Mouse (Mus musculus) stomach, postnatal 0 days (tissue): ENCODE measurements around the gene Stk11. TPM values are rescaled to one million over a fixed set of nuclear protein-coding genes. Genes with fewer than 3 reads are reported as not detected.

Source experiments
- ATAC-seq: fragments of 200-750 bp; cut with Nextera tagmentation; 2 replicates; pipeline ENCODE4 v1.8.0; 2017; ENCODE audit not compliant: low FRiP score, low TSS enrichment
- DNase-seq: peaks from one replicate; pipeline ENCODE4 v3.0.0-alpha.2; 2016; ENCODE audit warnings: low spot score
- H3K27ac ChIP-seq: fragments of 300-500 bp; sonication (generic); replicated peaks from 2 replicates; pipeline ENCODE4 v1.5.1; 2014; ENCODE audit warnings: mild to moderate bottlenecking, control low read depth
- H3K27me3 ChIP-seq: fragments of 300-500 bp; sonication (generic); 2 replicates; pipeline ENCODE4 v1.6.1; 2014; ENCODE audit warnings: low read length; ENCODE audit not compliant: control insufficient read depth, insufficient read depth
- H3K36me3 ChIP-seq: fragments of 300-500 bp; sonication (generic); 2 replicates; pipeline ENCODE4 v1.6.1; 2014; ENCODE audit warnings: low read length, mixed read lengths; ENCODE audit not compliant: control insufficient read depth, insufficient read depth
- H3K4me1 ChIP-seq: fragments of 300-500 bp; sonication (generic); replicated peaks from 2 replicates; pipeline ENCODE4 v1.6.1; 2014; ENCODE audit warnings: antibody characterized with exemption; ENCODE audit not compliant: control insufficient read depth, insufficient read depth
- H3K4me2 ChIP-seq: fragments of 300-500 bp; sonication (generic); replicated peaks from 2 replicates; pipeline ENCODE4 v1.6.1; 2014; ENCODE audit warnings: low read depth, mild to moderate bottlenecking, control low read depth, moderate library complexity
- H3K4me3 ChIP-seq: fragments of 300-500 bp; sonication (generic); 2 replicates; pipeline ENCODE4 v1.5.1; 2014; ENCODE audit warnings: low read depth, low read length, control low read depth
- H3K9ac ChIP-seq: fragments of 300-500 bp; sonication (generic); 2 replicates; pipeline ENCODE4 v1.6.1; 2014; ENCODE audit warnings: mild to moderate bottlenecking, low read length, control low read depth, mixed read lengths
- H3K9me3 ChIP-seq: fragments of 300-500 bp; sonication (generic); 2 replicates; pipeline ENCODE4 v1.6.1; 2016; ENCODE audit warnings: low read length; ENCODE audit not compliant: control insufficient read depth
- CTCF ChIP-seq: IDR thresholded peaks from 2 replicates; pipeline ENCODE4 v1.5.1; 2016; ENCODE audit warnings: antibody characterized with exemption, low read depth, mild to moderate bottlenecking, moderate library complexity
- EP300 ChIP-seq: optimal IDR thresholded peaks from 2 replicates; pipeline ENCODE3; 2016; ENCODE audit warnings: antibody characterized with exemption
- WGBS: fragments of 180-500 bp; shearing (Covaris S2); extraction: QIAGEN DNeasy Blood & Tissue Kit; methylation state at CpG from one replicate; pipeline ENCODE4 v1.1.7; 2014; 5-methylcytosine and 5-hydroxymethylcytosine counted together
- polyA plus RNA-seq: library from polyadenylated mRNA; unstranded; fragments of >200 nt; fragmentation: Nextera tagmentation; extraction: Ambion mirVana; gene quantifications from 2 replicates; pipeline ENCODE4 v1.2.1, GENCODE M21; 2015

Gene Stk11
- polyA plus RNA-seq, 1 experiment from 2014 or later: 10.3 TPM

DNA sequence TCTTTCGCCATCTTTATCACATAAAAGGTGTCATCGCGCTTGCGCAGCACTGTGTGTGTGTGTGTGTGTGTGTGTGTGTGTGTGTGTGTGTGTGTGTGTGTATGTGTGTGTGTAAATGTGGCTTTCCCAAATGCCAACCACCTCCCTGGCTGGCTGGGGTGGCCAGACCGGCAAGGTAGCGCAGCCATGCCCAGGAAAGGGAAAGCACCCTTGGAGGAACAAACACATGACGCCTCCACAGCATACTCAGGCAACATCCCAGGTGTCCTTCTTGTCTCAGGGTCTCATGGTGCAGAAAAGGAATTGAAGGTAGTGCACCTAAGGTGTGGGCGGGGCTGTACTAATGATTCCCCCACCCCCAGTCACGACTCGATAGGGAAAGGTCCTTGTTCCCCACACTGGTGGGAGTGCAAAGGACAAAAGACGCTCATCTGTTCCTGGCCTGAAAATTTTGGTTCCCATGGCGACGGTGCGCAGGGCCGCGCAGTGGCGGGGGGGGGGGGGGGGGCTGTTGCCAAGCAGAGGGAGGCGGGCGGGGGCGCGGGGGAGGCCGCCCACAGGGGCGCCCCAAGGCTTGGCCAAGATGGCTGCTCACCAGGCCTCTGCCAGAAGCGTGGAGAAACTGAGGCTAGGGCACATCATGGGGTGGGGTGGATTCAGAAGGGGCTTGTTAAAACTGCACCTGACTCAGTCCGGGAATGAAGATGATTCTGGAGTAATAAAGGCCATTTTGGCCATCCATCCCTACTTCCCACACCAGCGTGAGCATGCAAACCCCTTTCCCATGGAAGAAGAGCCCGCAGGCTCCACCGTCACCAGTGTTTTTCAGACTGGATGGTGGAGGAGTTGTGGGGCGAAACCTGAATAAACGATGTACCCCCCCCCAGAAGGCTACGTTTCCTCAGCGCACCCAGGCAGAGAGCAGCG is 22.3 kb downstream of the Stk11 start:
- DNase-seq (peak; percentile 65), ATAC-seq (no peak)
- Histone ChIP-seq H3K4me1 (peaks cover 5% of the 10 kb centered on the region; the same call in 1 of the 2 replicates), H3K4me2 (peak overlapping the region; percentile 96), H3K27ac (peak overlapping the region; percentile 76), H3K36me3 (no peaks in the 10 kb centered on the region), H3K4me3 (peak overlapping the region; percentile 58), H3K9me3 (no peaks in the 10 kb centered on the region), H3K27me3 (no peaks in the 10 kb centered on the region), H3K9ac (peak overlapping the region; percentile 68; the same call in 1 of the 2 replicates)
- 5% methylated on average over 22 of the region's 33 CpGs for WGBS
- no peak for TF ChIP-seq CTCF
- no peak for TF ChIP-seq EP300

DNA sequence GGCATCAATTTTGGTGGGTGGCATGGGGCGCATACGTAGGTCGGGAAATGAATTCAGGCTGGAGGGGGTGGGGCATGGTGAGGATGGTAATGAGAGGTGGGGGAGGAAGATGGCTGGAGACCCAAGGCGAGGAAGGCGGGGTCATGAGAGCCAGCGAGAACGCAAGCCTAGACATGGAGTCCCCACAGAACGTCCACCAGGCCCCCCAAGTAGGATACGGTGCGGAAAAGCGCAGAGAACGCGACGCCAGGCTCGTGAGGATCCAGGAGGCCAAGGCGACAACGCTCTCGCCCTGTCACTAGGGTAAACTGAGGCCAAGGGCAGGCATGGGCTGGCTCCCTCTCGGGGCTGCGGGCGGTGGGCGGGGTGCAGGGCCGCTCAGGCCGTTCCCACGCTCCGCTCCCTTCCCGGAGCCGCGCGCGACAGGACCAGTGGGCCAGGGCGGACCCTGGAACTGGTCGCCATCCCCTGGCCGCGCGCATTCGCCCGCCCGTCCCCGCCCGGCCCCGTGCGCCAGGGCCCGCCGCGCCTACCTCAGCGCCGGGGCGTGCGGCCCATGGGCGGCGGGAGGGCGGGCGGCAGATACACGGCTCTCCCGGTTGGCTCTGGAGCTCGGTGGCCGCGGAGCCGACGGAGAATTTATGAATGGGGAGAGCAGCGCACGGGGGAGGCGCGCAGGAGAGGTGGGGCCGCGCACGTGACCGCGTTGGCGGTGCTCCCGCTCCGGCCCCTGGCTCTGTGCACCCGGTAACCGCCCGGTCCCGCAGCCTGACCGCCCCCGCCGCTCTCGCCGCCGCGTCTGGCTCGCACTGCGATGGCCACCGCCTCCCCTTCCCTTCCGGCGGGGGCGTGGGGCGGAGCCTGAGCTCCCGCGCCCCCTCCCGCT is 23.2 kb downstream of the Stk11 start, which contains the start of gene Atp5d:
Gene Atp5d (plus strand): TSS at position 80 of the 886 bp plus-strand sequence.
- 2% methylated on average over 34 of the region's 94 CpGs for WGBS
- peak within 1 kb of the TSS; percentile 76 for H3K27ac ChIP-seq
- no peaks in the 10 kb centered on the region for H3K9me3 ChIP-seq
- H3K4me2 ChIP-seq: peak within 1 kb of the TSS; percentile 96
- peak within 1 kb of the TSS; percentile 68 for H3K9ac ChIP-seq
- peak within 1 kb of the TSS; percentile 58 for H3K4me3 ChIP-seq
- TF ChIP-seq CTCF (no peak), EP300 (no peak)
- H3K4me1 ChIP-seq: peaks cover 5% of the 10 kb centered on the region; the same call in 1 of the 2 replicates
- ATAC-seq: peak; percentile 2; the same call in 1 of the 2 replicates
- peaks cover 2% of the 10 kb centered on the region; the same call in 1 of the 2 replicates for H3K36me3 ChIP-seq
- DNase-seq: peak; percentile 77
- no peaks in the 10 kb centered on the region for H3K27me3 ChIP-seq

DNA sequence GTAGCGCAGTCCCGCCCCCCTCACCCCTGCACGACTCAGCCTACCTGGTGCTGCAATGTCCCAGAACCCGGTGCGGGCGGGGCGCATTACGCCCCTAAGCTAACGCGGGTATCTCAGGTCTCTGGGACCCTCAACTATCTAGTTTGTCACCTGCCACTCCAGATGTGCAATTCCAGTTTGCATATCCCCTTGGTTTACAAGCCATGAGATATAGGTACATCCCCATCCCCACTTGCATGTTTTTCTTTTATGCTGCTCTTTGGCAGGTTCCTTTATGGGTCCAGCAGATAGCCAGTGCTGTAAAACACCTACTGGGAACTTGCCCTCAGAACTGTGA is 23.8 kb downstream of the Stk11 start:
- peak overlapping the region; percentile 58 for H3K4me3 ChIP-seq
- 6% methylated on average over 9 of the region's 10 CpGs for WGBS
- no peaks in the 10 kb centered on the region for H3K27me3 ChIP-seq
- H3K4me2 ChIP-seq: peak overlapping the region; percentile 96
- H3K9me3 ChIP-seq: no peaks in the 10 kb centered on the region
- H3K27ac ChIP-seq: peak overlapping the region; percentile 76
- TF ChIP-seq CTCF: no peak
- TF ChIP-seq EP300: no peak
- H3K36me3 ChIP-seq: peaks cover 6% of the 10 kb centered on the region; the same call in 1 of the 2 replicates
- peaks cover 5% of the 10 kb centered on the region; the same call in 1 of the 2 replicates for H3K4me1 ChIP-seq
- peak overlapping the region; percentile 68 for H3K9ac ChIP-seq
- ATAC-seq (no peak), DNase-seq (no peak)

DNA sequence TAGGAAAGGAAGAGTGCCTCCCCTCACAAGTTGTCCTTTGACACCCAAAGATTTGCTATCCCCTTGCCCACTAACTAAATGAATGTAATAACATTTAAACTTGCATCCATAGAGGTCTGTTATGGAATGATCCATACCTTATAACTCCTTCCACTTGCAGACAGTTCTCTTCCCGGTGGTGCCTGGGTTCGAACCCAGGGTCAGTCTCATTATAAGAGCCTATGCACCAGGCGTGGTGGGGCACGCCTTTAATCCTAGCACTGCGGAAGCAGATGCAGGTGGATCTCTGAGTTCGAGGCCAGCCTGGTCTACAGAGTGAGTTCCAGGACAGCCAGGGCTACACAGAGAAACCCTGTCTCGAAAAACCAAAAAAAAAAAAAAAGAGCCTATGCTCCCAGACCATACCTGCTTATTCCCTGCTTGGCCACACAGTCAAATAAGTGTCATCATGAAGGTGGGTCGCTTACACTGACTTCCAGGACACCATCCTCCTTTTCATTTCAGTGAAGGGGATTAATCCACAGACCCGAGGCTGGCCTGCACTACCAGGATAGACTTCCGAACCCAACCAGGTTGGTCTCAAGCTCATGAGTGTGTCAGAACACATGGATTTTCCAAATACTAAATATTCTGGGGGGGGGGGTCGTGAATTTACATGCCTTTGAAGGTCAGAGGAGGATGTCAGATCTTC is 24.5 kb downstream of the Stk11 start:
- TF ChIP-seq EP300: no peak
- TF ChIP-seq CTCF: no peak
- Histone ChIP-seq H3K9ac (no peak overlapping the region), H3K4me1 (peaks cover 5% of the 10 kb centered on the region; the same call in 1 of the 2 replicates), H3K9me3 (no peaks in the 10 kb centered on the region), H3K4me2 (no peak overlapping the region), H3K4me3 (no peak overlapping the region), H3K27ac (no peak overlapping the region), H3K27me3 (no peaks in the 10 kb centered on the region), H3K36me3 (peaks cover 7% of the 10 kb centered on the region; the same call in 1 of the 2 replicates)
- DNase-seq (no peak), ATAC-seq (no peak)
- 76% methylated on average over 11 of the region's 11 CpGs for WGBS

DNA sequence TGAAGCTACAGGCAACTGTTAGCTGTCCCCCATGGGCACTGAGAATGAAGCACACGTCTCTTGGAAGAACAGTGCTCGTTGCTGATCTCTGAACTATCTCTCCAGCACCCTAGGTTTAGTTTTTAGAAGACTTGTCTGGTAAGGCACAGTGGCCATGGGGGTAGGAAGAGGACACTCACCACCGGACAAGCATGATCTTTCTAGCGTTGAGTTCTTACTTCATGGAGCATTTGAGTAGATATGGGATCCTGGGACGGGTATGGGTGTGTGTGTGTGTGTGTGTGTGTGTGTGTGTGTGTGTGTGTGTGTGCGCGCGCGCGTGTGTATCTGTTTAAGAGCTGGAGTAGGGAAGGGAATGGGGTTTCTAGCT is 25.0 kb downstream of the Stk11 start, which contains the start of gene Cbarp:
Gene Cbarp (minus strand): TSS at position 170 of the 370 bp plus-strand sequence.
- H3K9ac ChIP-seq: peak within 1 kb of the TSS; percentile 43; the same call in 1 of the 2 replicates

More for the DNA sequence above, 25.0 kb downstream of the Stk11 start, which contains the start of gene Cbarp:
- H3K27ac ChIP-seq: peak within 1 kb of the TSS; percentile 93
- H3K9me3 ChIP-seq: no peaks in the 10 kb centered on the region
- no peaks in the 10 kb centered on the region for H3K27me3 ChIP-seq
- ATAC-seq (no peak), DNase-seq (no peak)
- peak within 1 kb of the TSS; percentile 49 for H3K4me2 ChIP-seq
- 60% methylated on average over 9 of the region's 10 CpGs for WGBS
- peak within 1 kb of the TSS; percentile 75; the same call in 1 of the 2 replicates for H3K4me3 ChIP-seq
- H3K36me3 ChIP-seq: peaks cover 8% of the 10 kb centered on the region; the same call in 1 of the 2 replicates
- TF ChIP-seq CTCF (no peak), EP300 (no peak)
- peaks cover 5% of the 10 kb centered on the region; the same call in 1 of the 2 replicates for H3K4me1 ChIP-seq
